8 mouse cellular contexts compared by ENCODE assay signal in the genomic region with DNA sequence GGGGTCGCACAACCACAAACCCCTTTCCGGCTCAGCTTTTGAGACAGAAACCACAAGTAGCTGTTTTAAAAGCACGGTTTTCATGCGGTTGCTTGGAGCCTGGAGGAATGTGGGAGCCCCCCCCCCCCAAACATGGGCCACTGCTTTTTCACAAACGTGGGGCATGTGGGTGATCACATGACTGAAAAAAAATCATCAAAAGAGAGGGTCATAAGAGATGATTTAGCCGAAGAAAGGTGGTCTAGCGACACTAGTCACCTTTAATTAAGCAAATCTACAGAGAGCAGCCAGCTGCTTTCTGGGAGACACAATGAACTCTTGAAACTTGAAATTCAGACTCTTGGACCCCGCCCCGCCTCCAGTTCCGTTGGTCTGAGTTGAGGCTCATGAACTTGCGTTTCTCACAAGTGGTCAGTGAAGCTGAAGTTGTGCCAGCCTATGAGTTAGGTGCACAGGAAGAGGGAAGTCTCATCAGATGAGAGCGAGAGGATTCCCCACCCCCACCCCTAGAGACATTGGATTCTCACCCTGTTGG. TPM values are rescaled to one million over a fixed set of nuclear protein-coding genes. Genes with fewer than 3 reads are reported as not detected.
DNase-seq lines count a peak whose midpoint lies in the region; ATAC-seq and TF ChIP-seq lines count a peak whose summit lies in the region.

No protein-coding gene starts in this region.

- no peaks in the 10 kb centered on the region; the same call in 1 of the 2 replicates for H3K36me3 ChIP-seq in erythroblast, embryonic 14.5 days (ENCODE audit: control insufficient read depth)
- no peaks in the 10 kb centered on the region for H3K36me3 ChIP-seq in embryonic facial prominence, embryonic 11.5 days (replicated peaks; ENCODE audit: control insufficient read depth, insufficient read depth, low read depth, low read length)
- no peaks in the 10 kb centered on the region for H3K36me3 ChIP-seq in intestine, postnatal 0 days (ENCODE audit: control insufficient read depth, insufficient read depth)
- H3K36me3 ChIP-seq in lung, embryonic 16.5 days (ENCODE audit: control insufficient read depth, insufficient read depth, low read length) = no peaks in the 10 kb centered on the region
- H3K36me3 ChIP-seq in stomach, embryonic 14.5 days (ENCODE audit: control insufficient read depth, insufficient read depth, low read length) = no peaks in the 10 kb centered on the region

- peaks cover 22% of the 10 kb centered on the region for H3K27me3 ChIP-seq in erythroblast, embryonic 14.5 days (ENCODE audit: control insufficient read depth)
- no peaks in the 10 kb centered on the region for H3K27me3 ChIP-seq in embryonic facial prominence, embryonic 11.5 days (ENCODE audit: control insufficient read depth, insufficient read depth, low read length)
- H3K27me3 ChIP-seq in intestine, postnatal 0 days (replicated peaks; ENCODE audit: control insufficient read depth, insufficient read depth, low read length) = no peaks in the 10 kb centered on the region
- H3K27me3 ChIP-seq in lung, embryonic 16.5 days (ENCODE audit: control insufficient read depth, insufficient read depth, low read depth, low read length) = no peaks in the 10 kb centered on the region
- no peaks in the 10 kb centered on the region for H3K27me3 ChIP-seq in stomach, embryonic 14.5 days (ENCODE audit: control insufficient read depth, insufficient read depth, low read length)

- peak overlapping the region; percentile 96 for H3K4me2 ChIP-seq in embryonic facial prominence, embryonic 11.5 days (ENCODE audit: low read depth, low read length)
- peak overlapping the region; percentile 99 for H3K4me2 ChIP-seq in intestine, postnatal 0 days (replicated peaks; ENCODE audit: low read depth)
- H3K4me2 ChIP-seq in lung, embryonic 16.5 days (ENCODE audit: low read depth, low read length) = peak overlapping the region; percentile 99
- H3K4me2 ChIP-seq in stomach, embryonic 14.5 days (replicated peaks; ENCODE audit: low read depth, low read length) = peak overlapping the region; percentile 95

- H3K4me1 ChIP-seq in erythroblast, embryonic 14.5 days (ENCODE audit: control insufficient read depth) = peaks cover 29% of the 10 kb centered on the region
- H3K4me1 ChIP-seq in embryonic facial prominence, embryonic 11.5 days (ENCODE audit: control insufficient read depth, insufficient read depth, low read length) = 0 out of 2 replicates have a peak, but pooled peaks cover 3% of the 10 kb centered on the region
- H3K4me1 ChIP-seq in intestine, postnatal 0 days (replicated peaks; ENCODE audit: control insufficient read depth, insufficient read depth, low read length) = 0 out of 2 replicates have a peak, but pooled peaks cover 7% of the 10 kb centered on the region
- peaks cover 16% of the 10 kb centered on the region for H3K4me1 ChIP-seq in lung, embryonic 16.5 days (replicated peaks; ENCODE audit: control insufficient read depth, insufficient read depth, low read length)
- H3K4me1 ChIP-seq in stomach, embryonic 14.5 days (ENCODE audit: control insufficient read depth, insufficient read depth, low read length) = 0 out of 2 replicates have a peak, but pooled peaks cover 2% of the 10 kb centered on the region

- H3K9ac ChIP-seq in embryonic facial prominence, embryonic 11.5 days (replicated peaks; ENCODE audit: low read length) = no peak overlapping the region; the same call in 1 of the 2 replicates
- no peak overlapping the region for H3K9ac ChIP-seq in intestine, postnatal 0 days (ENCODE audit: low read depth, low read length)
- peak overlapping the region; percentile 77 for H3K9ac ChIP-seq in lung, embryonic 16.5 days (ENCODE audit: low read length)
- H3K9ac ChIP-seq in stomach, embryonic 14.5 days (replicated peaks; ENCODE audit: low read depth, low read length) = no peak overlapping the region

- intact Hi-C loops in left cerebral cortex, postnatal 4 days (cut with DNase I) = loop anchor here (5.0 kb wide), 1 partner anchor 155 kb away; no protein-coding TSS in a partner anchor

- no peaks in the 10 kb centered on the region for H3K9me3 ChIP-seq in erythroblast, embryonic 14.5 days (ENCODE audit: control insufficient read depth, low read length)
- no peaks in the 10 kb centered on the region for H3K9me3 ChIP-seq in embryonic facial prominence, embryonic 11.5 days (replicated peaks; ENCODE audit: control insufficient read depth, low read length)
- H3K9me3 ChIP-seq in intestine, postnatal 0 days (ENCODE audit: control insufficient read depth) = no peaks in the 10 kb centered on the region
- H3K9me3 ChIP-seq in lung, embryonic 16.5 days (ENCODE audit: control insufficient read depth, low read length) = no peaks in the 10 kb centered on the region
- H3K9me3 ChIP-seq in stomach, embryonic 14.5 days (ENCODE audit: control insufficient read depth, low read depth, low read length) = no peaks in the 10 kb centered on the region

- DNase-seq in embryonic facial prominence, embryonic 11.5 days (ENCODE audit: low spot score) = peak; percentile 72
- no peak for DNase-seq in left cerebral cortex, postnatal 4 days
- DNase-seq in spleen, postnatal 14 days (ENCODE audit: low spot score in 2 of 2) = no peak

- no peak for ATAC-seq in erythroblast, adult 5-6 weeks (replicated peaks; ENCODE audit: low FRiP score, poor library complexity, severe bottlenecking)
- ATAC-seq in embryonic facial prominence, embryonic 11.5 days (replicated peaks; ENCODE audit: insufficient number of reproducible peaks, low FRiP score, low TSS enrichment, low read depth) = no peak
- ATAC-seq in intestine, postnatal 0 days = no peak
- ATAC-seq in lung, embryonic 16.5 days (ENCODE audit: low read depth) = no peak
- ATAC-seq in stomach, embryonic 14.5 days (ENCODE audit: insufficient number of reproducible peaks, insufficient read depth, low FRiP score, low read depth) = no peak

- no peak for TF ChIP-seq CTCF in intestine, postnatal 0 days (IDR thresholded peaks at IDR 0.05; ENCODE audit: low read depth)

- no peak overlapping the region for H3K27ac ChIP-seq in embryonic facial prominence, embryonic 11.5 days (replicated peaks; ENCODE audit: low read depth, low read length)
- H3K27ac ChIP-seq in intestine, postnatal 0 days (ENCODE audit: low read depth, low read length) = no peak overlapping the region
- no peak overlapping the region for H3K27ac ChIP-seq in lung, embryonic 16.5 days (ENCODE audit: low read length)
- no peak overlapping the region for H3K27ac ChIP-seq in stomach, embryonic 14.5 days (ENCODE audit: low read length)

- peak overlapping the region; percentile 76 for H3K4me3 ChIP-seq in erythroblast, embryonic 14.5 days (replicated peaks)
- H3K4me3 ChIP-seq in embryonic facial prominence, embryonic 11.5 days (ENCODE audit: low read depth, low read length) = peak overlapping the region; percentile 53
- H3K4me3 ChIP-seq in intestine, postnatal 0 days (ENCODE audit: low read depth, low read length) = peak overlapping the region; percentile 79
- peak overlapping the region; percentile 68 for H3K4me3 ChIP-seq in lung, embryonic 16.5 days (ENCODE audit: low read length)
- peak overlapping the region; percentile 70 for H3K4me3 ChIP-seq in stomach, embryonic 14.5 days (ENCODE audit: low read depth, low read length)

- WGBS in embryonic facial prominence, embryonic 11.5 days = 19% methylated on average over 12 of the region's 12 CpGs
- 24% methylated on average over 12 of the region's 12 CpGs for WGBS in intestine, postnatal 0 days
- 16% methylated on average over 12 of the region's 12 CpGs for WGBS in lung, embryonic 16.5 days
- 25% methylated on average over 12 of the region's 12 CpGs for WGBS in stomach, embryonic 14.5 days

RNA-seq across cellular contexts. Expression of a gene that starts 1.0 kb away (rescaled TPM):
- polyA plus RNA-seq in erythroblast, embryonic 14.5 days (2012) = 0.16 and 0.17 TPM in 2 replicates
- total RNA-seq in erythroblast, adult 5-6 weeks (2015; ENCODE audit: low replicate concordance) = 16.9 and 22.2 TPM in 2 replicates
- total RNA-seq in erythroblast, adult 5-6 weeks (2017; ENCODE audit: low replicate concordance) = 36.8 and 41.5 TPM in 2 replicates
- 15.6 and 16.3 TPM in 2 replicates for polyA plus RNA-seq in embryonic facial prominence, embryonic 11.5 days (2014; fragmentation: Nextera tagmentation; extraction: Ambion mirVana)
- 31.5 and 35.9 TPM in 2 replicates for polyA plus RNA-seq in intestine, postnatal 0 days (2015; fragmentation: Nextera tagmentation; extraction: Ambion mirVana)
- polyA plus RNA-seq in lung, embryonic 16.5 days (2015; fragmentation: Nextera tagmentation; extraction: Ambion mirVana) = 4.5 and 5.2 TPM in 2 replicates
- 24.3 and 25.3 TPM in 2 replicates for polyA plus RNA-seq in stomach, embryonic 14.5 days (2014; fragmentation: Nextera tagmentation; extraction: Ambion mirVana)
- 1 to 10 TPM; 6.6 to 7.1 TPM for total RNA-seq in left cerebral cortex, postnatal 4 days (2021)
